Mouse (Mus musculus): ENCODE measurements at regions not wholly inside any gene's neighbourhood (a gene's known extent, or its start where the extent isn't known, plus 50 kb on each side); places are given as distances from the start of the nearest gene placed in this dataset.

DNA sequence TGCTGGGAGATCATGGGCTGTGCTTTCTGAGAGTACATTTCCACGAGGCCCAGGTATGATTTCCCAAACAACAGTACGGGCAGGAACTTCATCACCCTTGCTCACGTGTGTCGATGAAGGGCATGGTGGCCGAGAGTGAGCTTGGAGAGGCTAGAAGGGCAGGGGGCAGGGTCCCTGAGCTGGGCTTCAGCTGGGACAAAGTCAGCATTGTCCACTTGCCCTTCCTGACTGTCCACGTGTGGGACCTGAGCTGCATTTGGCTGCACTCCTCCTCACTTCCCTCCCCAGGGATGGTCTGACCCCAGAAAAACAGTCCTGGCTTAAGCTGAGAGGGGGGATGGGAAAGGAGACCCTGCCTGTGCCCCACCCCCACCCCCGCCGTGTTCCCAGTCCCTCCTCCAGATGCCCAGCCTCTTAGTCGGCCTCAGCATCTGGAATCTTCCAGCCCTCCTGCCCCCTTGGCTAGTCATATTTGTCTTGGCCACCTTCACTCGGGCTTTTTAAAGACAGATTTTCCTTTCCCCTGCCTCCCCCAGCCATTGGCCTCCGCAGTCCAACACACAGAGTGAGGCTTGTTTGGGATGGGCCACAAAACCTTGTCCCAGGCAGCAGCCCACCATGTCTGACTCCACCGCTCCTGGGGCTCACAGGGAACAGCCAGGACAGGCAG lies 58.6 kb downstream of the Isg20 start:
- DNase-seq: no peak

GRCm38 (mm10) chr7:78989751-78990206 lies 63.5 kb upstream of the Acan start:
- no peak for DNase-seq

DNA sequence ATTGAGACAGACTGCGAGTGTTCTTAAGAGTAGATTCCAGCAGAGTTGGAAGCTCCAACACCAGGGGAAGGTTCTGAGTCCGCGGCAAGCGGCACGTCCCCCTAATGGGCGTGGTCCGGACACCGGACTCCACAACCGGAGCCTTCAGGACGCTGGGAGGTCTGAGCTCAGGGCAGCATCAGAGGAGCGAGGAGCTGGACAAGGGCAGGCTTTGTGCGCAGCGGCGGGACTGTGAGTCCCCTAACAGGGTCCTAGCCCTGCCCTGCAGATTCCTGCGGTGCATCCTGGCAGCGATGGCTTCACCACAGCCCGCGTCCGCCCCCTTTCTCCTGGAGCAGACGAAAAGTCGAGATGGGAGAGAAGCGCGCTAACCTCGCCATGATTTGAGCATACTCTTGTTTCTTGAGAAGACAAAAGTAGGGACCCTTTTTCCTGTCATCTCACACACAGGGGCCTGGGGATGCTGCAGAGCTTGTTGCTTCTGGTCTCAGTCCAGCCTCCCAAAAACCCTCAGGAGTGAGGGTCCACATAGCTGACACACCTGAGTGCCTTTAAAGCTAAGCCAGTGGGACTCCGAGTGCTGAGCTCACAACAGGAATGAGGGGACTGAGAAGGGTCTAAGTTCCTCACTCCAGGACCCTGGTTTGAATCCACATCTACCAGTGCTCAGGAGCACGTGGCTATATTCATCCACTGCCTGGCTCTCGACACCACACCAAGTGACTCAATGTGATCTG lies 62.8 kb upstream of the Acan start:
- DNase-seq: peak in 1 of 2 experiments; percentile 8

GRCm38 (mm10) chr7:78992991-78993390 lies 60.3 kb upstream of the Acan start:
- DNase-seq: peak; percentile 25 to 59

DNA sequence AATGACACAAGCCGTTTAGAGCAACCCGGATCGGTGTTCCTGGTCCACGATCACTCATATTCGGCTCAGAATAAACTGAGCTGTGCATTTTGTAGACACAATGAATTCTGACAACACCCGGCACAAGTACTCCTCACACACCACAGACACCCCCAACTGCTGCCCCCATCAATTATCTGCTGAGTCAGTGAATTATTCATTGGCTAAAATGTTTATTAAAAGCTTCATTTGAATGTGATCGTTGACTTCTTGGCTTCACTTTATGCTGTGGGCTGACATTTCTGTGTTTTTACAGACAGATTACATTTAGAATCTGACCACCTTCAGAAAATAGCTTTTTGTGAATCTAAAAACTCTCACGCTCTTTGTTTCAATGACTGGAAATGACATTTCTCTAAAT lies 59.1 kb upstream of the Acan start:
- DNase-seq: no peak

GRCm38 (mm10) chr7:78995034-78995433 lies 58.2 kb upstream of the Acan start:
- no peak for DNase-seq

- DNase-seq: no peak
These were observed 57.5 kb upstream of the Acan start for GRCm38 (mm10) chr7:78995820-78996219.
